Mouse (Mus musculus) kidney, adult 18-20 months (tissue): ENCODE results near the gene Tanc1.
A peak's percentile ranks its signal among the peaks of the same experiment; 100 is the strongest.

ENCODE experiments used
- DNase-seq: peaks from one replicate; pipeline ENCODE4 v3.0.0; 2021

Gene Tanc1

DNA sequence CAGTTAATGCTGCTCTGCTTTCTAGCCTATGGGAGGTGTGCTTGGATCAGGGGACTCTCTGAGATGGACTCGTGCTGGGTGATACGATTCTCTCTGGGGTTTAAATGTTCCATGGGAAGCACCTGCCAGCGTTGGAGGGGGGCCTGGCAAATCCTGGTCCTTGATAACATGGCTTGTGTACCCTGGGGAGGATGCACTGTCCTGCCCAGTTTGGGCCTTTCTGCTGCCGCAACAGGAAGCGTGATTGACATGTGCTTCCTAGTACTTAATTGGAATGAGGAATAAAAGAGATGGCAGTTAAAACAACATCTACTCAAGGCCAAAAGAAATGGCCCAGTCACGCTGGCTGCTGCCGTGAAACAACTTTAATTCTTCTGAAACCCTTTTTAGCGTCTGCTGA, 109.3 kb downstream of the Tanc1 start:
- no peak for DNase-seq

DNA sequence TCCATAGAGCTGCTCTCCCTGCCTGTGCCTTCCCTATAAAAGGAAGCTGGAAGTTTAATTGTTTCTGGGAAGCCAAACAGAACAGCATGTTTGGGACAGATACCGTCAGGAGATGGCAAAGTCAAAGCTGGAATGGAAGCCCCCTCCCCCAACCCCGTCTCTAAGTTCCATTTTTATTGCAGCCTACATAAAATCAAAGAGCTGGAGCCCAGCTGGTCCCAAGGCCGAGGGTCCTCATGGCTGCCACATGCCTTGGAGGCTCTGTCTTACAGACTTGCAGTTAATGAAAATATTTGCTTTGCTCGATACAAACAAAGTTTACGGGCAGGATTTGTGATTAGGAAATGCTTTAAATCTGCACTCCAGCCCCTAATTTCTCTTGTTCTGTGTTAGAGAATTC, 109.9 kb downstream of the Tanc1 start:
- DNase-seq = no peak

DNA sequence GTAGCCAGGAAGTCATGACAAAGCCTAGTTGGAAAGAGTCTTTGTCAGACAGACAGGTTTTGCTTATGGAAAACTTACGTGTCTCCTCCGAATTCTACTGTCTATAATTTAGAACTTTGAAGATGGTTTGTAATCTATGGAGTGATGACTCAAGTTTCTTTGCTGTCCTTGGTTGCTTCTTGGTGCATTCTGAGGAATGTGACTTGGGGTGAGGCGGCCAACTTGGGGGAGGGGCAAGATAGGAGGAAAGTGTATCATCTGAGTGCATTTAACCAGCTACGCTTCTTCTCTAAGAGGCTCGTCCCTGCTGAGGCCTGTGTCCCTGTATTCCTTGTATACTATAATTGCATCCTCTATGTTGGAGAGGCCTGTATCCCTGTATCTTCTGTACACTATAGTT, 111.5 kb downstream of the Tanc1 start:
- no peak for DNase-seq

DNA sequence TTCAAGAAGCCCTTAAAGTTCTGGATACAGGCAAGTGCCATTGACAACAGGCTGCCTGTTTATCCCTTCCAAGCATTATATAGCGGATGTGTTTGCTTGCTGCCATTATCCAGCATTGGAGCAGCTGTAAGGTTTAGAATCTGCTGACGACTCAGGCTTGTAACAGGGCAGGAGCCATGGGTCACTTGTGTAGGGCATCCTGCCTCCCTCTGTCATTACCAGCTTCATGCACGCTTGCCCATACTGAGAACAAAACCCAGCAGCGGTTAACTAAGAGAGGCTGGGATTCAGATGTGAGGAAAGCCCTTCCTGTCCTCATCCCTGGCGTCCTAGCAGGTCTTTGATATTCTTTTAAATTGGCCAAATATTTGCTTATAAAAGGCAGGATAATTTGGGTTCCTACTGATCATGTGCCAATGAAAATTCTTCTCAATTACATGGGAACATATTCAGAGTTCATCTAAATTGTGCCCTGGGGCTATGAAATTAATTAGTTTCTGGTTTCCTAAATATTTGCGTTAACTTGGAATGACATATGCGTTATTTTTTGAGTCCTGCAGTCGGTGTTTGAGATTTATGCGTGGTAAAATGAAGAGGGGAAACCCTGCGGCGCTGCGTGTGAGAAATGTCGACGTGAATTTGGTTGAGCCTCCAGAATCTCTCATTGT, 113.8 kb downstream of the Tanc1 start:
- no peak for DNase-seq

DNA sequence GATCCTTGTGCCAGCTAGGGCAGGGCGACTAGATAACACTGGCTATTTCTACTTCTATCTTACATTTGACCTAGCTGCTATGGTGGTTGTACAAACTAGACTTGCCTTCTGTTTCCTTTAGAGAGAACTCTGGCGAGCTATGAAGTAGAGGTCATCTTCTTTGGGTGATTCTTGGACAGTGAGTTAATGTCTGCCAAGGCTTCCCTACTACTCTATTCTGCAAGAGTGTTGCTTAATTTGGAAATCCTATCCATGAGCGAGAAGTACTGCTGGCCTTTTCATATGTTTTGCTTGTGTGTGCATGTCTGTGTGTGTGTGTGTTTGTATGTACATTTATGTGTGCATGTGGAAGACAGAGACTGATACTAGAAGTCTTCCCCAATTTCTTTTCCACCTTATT, 120.0 kb downstream of the Tanc1 start:
- DNase-seq = no peak

DNA sequence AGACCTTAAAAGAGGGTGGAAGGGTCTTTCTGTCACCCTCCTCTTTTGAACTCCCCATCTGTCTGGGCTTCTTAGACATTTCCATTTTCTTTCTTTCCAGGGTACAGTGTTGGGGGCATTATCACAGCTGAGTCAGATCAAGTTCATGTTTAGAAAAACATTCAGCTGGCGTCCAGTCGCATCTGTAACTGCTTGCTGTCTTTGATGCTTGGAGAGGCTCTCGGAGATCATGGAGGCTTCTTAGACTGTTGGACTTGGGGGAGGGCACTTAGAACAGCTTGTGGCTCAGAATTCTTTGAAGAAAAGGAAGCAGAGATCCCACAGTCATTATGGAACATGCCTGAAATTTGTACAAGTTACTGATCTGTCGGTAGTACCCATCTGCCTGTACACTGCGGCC, 121.6 kb downstream of the Tanc1 start:
- no peak for DNase-seq

DNA sequence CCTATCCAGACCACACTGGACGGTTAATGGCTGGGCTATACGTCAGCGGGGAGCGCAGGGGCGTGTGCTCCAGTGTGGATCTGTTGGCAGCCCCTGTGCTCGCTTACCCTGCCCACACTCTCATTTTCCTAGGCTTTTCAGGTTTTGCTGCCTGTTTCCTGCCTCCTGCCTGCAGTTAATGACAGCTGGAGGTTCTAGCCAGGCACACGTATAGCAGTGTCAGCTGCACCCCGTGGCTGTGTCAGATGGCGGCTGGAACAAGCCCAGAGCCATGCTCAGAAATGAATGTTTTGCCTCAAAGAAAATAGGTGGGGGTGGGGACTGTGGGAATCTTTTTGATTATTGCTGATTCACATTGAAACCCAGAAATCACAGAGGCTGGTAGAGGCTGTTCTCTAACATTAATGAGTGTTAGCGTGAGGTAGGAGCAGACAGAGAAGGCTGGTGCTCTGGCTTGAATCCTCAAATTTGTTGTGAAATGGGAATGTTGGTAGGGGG, 124.6 kb downstream of the Tanc1 start:
- no peak for DNase-seq

DNA sequence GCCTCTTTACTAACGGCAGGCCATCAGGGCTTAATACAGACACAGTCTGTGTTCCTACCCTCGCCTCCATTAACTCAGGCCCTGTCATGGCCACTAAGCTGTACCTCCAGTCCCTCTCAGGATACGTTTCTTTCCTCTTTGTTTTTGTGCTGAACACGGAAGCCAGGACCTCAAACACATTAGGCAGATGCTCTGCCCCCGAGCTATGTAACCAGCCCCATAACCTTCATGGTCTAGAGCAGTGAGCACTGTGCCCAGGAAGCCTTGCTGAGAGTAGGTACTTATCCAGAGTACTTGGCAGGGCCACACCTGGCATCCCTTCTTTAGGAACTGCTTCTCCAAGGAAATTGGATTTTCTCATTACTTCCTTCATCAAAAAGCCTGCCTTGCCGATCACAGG, 125.5 kb downstream of the Tanc1 start:
- no peak for DNase-seq

DNA sequence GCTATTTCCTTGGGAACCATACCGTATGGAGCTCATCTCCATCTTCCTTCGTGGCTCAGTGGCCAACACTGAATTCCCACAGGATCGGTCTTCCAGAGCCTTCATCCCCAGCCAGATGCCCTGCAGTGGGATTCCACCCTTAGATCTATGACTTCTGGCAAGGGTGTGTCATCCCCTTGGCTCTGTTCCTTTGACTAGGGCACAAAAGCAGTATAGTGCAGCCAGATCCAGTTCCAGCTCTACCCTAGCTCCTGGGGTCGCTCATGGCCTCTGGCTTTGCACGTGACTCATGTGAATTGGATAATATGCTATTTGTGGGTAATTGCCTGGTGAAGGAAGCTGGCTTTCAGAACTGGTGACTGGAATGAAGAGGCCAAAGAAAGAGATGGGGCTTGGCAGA, 126.5 kb downstream of the Tanc1 start:
- DNase-seq = no peak

DNA sequence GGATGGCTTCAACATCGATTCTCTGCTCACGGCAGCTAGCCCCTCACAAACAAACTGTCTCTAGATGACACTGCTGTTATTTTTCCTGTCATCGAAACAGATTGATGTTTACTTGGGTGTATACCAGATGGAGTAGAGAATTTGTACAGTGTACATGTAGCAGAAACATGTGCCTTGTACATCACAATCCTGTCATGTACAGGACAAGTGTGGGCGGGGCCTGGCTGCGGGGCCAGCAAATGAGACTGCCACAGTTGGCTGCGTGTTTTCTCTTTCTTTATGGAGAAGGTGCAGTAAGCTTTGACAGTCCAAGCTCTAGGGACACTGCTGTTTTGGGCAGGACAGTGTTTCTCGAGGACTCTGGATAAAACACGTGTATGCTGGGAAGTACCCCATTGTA, 127.2 kb downstream of the Tanc1 start:
- no peak for DNase-seq

DNA sequence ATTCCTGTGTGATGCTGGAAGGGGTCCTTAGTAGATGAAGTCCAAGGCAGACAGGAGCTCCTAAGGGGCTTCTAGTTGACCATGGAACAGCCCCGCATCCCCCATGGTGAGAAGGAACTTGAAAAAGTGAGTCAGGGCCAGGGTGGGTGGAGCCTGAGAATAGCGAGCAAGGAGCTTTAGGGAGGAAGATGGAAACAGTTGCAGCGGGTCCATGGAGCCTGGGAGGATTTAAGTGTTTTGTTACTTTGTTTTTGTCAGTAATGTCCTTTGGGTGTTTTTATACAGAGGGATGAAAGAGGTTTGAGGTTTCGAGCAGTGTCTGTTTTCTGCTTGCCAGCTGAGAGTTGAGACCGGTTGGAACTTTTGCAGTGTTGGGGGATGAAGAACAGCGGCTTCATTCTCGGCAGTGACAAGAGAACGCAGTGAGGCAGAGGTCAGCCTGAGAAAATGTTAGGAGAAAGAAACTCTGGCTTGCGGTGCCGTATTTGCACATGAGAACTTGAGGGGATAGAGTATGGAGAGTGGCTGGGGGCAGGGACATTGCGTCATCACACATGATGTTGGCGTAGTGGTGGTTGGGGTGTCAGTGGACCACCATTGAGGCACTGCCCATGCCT, 130.8 kb downstream of the Tanc1 start:
- DNase-seq = no peak

DNA sequence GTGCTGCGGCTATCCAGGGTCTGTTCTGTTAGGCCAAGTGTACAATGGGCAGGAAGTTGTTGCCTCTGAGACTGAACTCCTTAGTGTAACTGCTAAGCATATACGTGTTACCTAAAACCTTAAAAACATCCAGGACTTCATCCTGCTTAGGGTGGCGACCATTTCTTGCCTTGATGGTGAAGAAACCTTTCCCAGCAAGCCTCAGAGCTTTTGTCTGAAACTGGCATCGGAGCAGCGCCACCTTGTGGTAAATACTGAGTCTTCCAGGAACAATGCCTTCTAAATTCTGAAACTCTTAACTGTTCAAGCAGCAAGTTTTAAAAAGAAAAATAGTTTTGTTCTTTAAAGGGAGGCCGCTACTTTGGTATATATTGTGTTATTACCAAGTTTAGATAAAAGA, 133.6 kb downstream of the Tanc1 start:
- DNase-seq = peak; percentile 61

DNA sequence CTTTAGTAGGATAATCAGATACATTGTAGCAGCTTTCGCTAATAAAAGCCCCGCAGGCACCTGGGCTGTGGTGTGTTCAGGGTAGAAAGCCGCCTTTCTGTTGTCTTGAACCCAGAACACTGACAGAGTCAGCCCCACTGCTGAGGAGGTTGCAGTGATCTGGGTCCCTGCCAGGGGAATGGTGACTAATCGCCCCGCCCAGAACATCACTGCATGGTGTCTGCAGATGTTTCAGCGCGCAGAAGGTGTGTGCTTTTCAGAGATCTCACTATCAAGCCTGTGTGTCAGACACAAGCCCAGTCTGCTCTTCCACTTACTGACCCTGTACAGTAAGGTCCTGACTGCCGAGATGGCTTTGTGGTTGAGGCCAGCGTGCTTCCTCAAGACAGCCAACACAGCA, 134.2 kb downstream of the Tanc1 start:
- no peak for DNase-seq

DNA sequence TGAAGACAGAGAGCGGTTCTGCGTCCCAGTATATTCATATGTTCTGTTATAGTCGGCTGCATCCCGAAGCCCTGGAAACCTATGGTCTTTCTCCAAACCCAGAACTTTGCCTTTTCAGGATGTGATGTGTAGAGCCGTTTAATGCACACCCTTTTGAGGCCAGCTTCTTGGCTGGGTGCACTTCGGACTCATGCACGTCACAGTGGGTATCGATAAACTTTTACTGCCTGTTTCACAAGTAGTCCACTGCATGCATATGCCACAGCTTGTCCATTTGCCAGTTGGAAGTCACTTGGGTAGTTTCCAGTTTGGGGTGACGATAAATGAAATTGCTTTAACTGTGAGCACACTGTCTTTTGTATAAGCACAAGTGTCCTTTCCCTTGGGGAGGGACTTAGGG, 135.9 kb downstream of the Tanc1 start:
- DNase-seq = no peak

DNA sequence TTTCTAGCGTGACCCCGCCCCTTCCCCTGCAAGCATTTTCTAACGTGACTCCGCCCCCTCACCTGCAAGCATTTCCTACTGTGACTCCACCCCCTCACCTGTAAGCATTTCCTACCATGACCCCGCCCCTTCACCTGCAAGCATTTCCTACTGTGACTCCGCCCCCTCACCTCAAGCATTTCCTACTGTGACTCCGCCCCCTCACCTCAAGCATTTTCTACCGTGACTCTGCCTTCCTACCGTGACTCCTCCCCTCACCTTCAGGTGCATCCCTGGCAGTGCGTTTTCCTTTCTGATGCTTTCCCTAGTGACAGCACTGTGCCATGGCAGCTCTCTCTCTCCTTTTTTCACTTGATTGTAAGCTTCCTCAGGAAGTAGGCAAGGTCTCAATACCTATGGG, 137.5 kb downstream of the Tanc1 start:
- DNase-seq = no peak

DNA sequence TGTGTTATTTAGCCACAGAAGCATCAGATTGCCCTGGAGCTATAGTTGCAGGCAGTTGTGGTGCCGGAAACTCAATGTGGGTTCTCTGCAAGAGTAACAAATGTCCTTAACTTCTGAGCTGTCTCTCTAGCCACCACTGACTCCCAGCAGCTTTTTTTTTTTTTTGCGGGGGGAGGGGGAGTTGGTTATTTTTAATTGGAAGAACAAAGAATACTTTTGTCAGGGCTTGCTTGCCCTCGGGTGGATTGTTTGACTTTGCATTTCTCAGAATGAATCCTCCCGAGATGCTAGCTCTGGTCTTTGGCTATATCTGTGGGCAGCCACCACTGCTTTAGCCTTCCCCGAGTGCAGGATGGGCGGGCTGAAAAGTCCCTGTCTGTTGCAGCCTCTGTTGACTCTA, 139.3 kb downstream of the Tanc1 start:
- DNase-seq = no peak

DNA sequence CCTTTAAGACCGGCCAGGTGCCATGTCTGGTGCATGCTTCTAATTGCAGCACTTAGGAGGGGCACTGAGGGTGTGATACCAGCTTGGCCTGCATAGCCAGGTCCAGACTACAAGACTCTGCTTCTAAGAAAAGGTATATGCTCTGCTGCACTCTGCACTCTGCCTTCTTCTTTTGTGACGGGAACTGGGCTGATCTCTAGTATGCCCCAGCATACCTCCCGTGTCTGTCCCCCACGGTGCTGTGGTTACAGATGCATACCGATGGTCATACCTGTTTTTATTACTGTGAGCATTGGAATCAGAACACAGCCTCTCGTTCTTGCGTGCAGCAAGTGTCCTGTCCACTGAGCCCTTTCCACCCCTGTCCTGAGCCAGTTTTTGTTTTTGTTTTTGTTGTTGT, 140.3 kb downstream of the Tanc1 start:
- no peak for DNase-seq

DNA sequence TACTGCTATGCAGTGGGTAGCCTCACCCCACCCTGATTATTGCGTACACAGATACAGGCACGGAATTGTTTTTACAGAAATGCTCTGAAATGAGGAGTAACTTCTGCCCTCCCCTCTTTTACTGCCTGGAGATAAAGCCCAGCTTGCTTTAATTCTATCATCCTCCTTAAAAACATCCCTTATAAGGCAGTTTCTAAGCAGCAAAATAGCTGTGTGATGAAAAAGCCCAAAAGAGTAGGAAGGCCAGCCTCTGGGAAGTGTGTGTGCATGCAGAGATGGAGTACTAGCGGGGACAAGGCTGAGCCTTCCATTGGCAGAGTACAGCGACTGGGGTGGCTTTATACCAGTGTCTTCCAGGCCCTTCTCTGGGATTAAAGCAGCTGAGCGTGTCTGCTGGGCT, 140.9 kb downstream of the Tanc1 start:
- DNase-seq = no peak

DNA sequence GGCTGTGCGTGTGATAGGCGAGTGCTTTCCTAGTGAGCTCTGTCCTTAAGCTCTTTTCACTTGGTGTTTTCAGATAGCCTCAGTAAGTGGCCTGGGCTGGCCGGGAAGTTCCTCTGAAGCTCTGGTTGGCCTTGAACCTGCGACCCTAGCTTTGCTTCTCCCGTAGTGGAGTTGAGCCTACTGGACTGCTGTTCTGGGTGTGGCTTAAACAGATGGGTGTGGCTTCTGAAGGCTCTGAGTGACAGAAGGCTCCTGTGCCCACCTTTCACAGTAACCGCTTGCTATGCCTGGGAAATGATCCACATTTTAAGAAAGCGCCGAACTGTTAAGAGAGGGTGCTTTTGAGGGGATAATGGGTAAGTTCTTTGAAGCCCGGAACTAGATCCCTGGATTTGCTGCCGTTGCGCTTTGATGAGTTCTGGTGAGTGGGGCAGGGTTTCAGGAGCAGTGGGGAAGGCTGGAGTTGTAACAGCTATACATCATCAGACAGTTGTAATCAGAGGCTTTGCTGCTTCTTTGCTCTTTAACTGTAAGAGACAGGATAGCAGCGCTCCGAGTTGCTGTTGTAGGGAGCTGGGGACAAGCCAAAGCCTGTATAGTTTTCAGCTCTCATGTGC, 144.4 kb downstream of the Tanc1 start:
- no peak for DNase-seq

DNA sequence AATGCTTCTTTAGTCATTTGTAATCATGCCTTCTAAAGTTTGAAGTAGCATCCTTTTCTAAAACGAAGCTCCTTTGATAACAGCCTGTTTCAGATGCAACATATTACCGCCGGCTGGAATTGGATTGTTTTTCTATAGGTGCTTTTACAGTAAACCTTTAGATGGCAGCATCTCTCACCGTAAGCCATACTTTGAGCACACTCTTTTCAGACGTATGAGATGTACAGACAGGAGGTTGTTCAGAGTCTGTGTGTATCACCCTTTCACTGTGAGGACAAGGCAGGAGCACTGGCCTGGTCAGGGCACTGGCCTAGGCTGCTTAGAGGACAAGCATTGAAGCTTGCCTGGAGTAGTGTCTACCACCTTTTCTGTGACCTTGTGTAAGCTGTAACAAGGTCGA, 145.2 kb downstream of the Tanc1 start:
- DNase-seq = no peak

DNA sequence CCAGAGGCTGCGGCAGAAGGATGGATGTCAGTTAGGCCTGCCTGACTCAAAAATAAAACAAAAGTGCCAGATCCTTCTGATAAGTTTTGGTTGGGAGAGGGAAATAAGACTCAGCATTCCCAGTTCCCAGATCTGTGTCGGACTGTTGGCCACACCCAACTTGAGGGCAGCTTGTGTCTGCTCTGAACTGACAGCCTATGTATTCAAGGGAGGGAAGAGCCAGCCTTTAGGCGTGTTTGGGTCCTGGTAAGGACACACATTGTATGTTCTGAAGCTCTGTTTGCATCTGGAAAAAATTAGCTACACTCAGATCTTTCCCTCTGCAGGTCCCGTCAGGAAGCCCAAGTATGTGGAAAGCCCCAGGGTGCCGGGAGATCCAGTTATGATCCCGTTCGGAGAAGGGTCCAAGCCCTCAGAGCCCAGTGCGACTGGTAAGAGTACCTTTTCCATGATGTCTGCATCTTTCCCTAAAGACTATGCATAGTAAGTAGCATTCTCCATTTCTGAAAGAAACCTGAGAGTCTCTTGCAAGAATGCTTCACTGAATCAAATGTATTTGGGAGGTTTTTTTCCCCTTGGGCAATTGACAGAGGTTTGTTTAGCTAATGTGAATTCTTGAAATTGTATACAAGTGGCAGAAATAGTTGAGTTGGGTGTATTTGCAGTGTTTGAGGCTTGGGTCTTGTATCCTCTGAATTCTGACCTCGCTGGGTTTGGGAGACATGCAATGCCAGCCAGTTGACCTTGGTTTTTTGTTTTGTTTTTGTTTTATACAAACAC, 146.5 kb downstream of the Tanc1 start:
- DNase-seq = no peak

DNA sequence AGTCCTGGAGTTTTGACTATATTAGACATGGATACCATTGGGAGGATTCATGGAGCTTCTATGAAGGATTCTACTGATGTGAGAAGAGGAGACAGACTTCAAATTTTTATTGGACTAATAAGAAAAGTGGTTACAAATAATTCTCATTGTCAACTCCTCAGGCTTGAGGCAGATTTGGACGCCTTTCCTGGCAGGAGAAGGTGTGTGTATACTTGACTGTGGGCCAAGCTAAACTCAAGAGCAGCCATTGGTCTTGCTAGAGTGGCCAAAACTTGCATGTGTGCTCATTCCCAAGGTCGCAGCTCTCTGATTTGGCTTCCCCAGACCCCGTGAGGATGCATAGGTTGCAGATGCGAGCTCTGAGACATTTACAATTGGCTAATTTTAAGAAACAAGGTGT, 148.9 kb downstream of the Tanc1 start:
- no peak for DNase-seq

DNA sequence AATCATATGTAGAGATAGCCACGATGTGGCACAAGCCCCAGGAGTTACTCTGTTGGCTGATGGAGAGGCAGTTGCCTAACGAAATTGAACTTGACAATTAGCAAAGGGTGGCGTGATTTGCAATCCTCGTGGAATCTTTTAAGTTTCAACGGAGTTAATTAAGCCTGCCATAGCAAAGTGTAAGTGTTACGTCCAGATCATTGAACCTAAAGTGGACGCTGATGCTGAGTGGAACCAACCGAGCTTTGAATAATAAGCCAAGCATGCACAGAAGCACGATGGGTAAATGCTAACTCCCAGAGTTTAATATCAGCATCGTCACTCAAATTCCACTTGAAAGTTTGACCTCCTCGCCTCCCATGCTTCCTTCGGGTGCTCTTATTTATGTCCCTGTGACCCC, 149.3 kb downstream of the Tanc1 start:
- no peak for DNase-seq

DNA sequence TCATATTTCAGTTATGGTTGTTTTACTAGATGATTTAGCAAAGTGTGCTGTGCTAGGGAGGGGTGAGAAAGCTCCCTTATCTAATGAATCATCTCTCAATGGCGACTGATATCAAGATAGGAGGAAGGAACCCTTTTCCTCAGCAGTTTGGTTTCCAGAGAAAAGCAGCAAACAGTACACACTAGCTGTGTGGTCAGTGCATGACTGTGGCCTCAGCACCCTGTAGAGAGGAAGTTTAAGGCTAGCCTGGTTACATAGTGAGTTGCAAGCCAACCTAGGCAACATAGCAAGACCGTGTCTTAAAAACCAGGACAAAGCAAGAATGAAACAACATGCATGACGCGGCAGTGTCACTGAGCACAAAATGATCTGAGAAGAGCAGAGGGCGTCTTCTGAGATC, 150.4 kb downstream of the Tanc1 start:
- DNase-seq = no peak
